Mouse (Mus musculus) ES-E14 (cell line): Measurements from ENCODE around the gene Tomm22. TPM values are rescaled to one million over a fixed set of nuclear protein-coding genes. Genes with fewer than 3 reads are reported as not detected.

Source experiments
- DNase-seq: peaks from one replicate; pipeline ENCODE4 v3.0.0-alpha.2; 2013; ENCODE audit warnings: low read depth, low spot score
- H3K27ac ChIP-seq: 2 replicates; pipeline ENCODE4 v1.5.1; 2012; ENCODE audit warnings: low read depth, mild to moderate bottlenecking, low read length, moderate library complexity, mixed read lengths; ENCODE audit not compliant: poor library complexity, insufficient read depth, severe bottlenecking
- H3K36me3 ChIP-seq: 2 replicates; pipeline ENCODE4 v1.6.1; 2012; ENCODE audit warnings: mild to moderate bottlenecking, low read length, moderate library complexity, mixed read lengths; ENCODE audit not compliant: control insufficient read depth, poor library complexity, insufficient read depth, severe bottlenecking
- H3K4me1 ChIP-seq, 2 experiments: fragments of 150-350 bp in 1 of 2; sonication (generic) in 1 of 2; 2 replicates each; pipeline ENCODE4 v1.6.1; 2012; ENCODE audit warnings: low read length in 2 of 2, mild to moderate bottlenecking in 1 of 2, mixed read lengths in 1 of 2; ENCODE audit not compliant: control insufficient read depth in 2 of 2, insufficient read depth in 2 of 2, poor library complexity in 1 of 2
- H3K4me3 ChIP-seq, 2 experiments: fragments of 150-350 bp in 1 of 2; sonication (generic) in 1 of 2; 2 replicates each; pipeline ENCODE4 v1.5.1; 2012; ENCODE audit warnings: low read length in 2 of 2, low read depth in 1 of 2, mild to moderate bottlenecking in 1 of 2, mixed read lengths in 1 of 2; ENCODE audit not compliant: insufficient read depth in 1 of 2, poor library complexity in 1 of 2, severe bottlenecking in 1 of 2
- H3K9ac ChIP-seq: 2 replicates; pipeline ENCODE4 v1.6.1; 2012; ENCODE audit warnings: low read depth, mild to moderate bottlenecking, low read length, mixed read lengths; ENCODE audit not compliant: poor library complexity, insufficient read depth, severe bottlenecking
- H3K9me3 ChIP-seq: fragments of 150-350 bp; sonication (generic); 2 replicates; pipeline ENCODE4 v1.6.1; 2012; ENCODE audit warnings: low read depth, mild to moderate bottlenecking, low read length; ENCODE audit not compliant: control insufficient read depth, insufficient read depth
- CHD2 ChIP-seq: IDR thresholded peaks from 2 replicates; pipeline ENCODE4 v1.6.1; 2014; ENCODE audit warnings: mild to moderate bottlenecking, low read depth, low read length, inconsistent platforms
- HCFC1 ChIP-seq: IDR thresholded peaks from 2 replicates; pipeline ENCODE4 v1.6.1; 2012; ENCODE audit warnings: low read length, inconsistent platforms, borderline replicate concordance; ENCODE audit not compliant: insufficient read depth
- MAFK ChIP-seq: IDR thresholded peaks from 2 replicates; pipeline ENCODE4 v1.6.1; 2014; ENCODE audit warnings: mild to moderate bottlenecking, low read depth, low read length, inconsistent platforms; ENCODE audit not compliant: insufficient read depth
- ZC3H11A ChIP-seq: IDR thresholded peaks from 2 replicates; pipeline ENCODE4 v1.6.1; 2012; ENCODE audit warnings: low read depth, mild to moderate bottlenecking, inconsistent platforms, low read length, borderline replicate concordance
- ZNF384 ChIP-seq: IDR thresholded peaks from 2 replicates; pipeline ENCODE4 v1.6.1; 2012; ENCODE audit warnings: low read depth, low read length, inconsistent platforms
- in situ Hi-C, 2 experiments: fragments of 600-800 bp; cut with MboI; formaldehyde crosslinking; loops; one replicate each; pipeline ENCODE4 v1.15.1; 2025; ENCODE audit warnings: low sequenced_read_pairs in 2 of 2, inconsistent platforms in 1 of 2; ENCODE audit not compliant: unreplicated experiment in 2 of 2
- total RNA-seq: library from RNA; depleted of rRNA; stranded (reverse); fragments of 300-350 nt; gene quantifications from 2 replicates; pipeline ENCODE4 v1.2.3, GENCODE M21; 2012

Gene Tomm22
- total RNA-seq, 1 experiment = 182 TPM

DNA sequence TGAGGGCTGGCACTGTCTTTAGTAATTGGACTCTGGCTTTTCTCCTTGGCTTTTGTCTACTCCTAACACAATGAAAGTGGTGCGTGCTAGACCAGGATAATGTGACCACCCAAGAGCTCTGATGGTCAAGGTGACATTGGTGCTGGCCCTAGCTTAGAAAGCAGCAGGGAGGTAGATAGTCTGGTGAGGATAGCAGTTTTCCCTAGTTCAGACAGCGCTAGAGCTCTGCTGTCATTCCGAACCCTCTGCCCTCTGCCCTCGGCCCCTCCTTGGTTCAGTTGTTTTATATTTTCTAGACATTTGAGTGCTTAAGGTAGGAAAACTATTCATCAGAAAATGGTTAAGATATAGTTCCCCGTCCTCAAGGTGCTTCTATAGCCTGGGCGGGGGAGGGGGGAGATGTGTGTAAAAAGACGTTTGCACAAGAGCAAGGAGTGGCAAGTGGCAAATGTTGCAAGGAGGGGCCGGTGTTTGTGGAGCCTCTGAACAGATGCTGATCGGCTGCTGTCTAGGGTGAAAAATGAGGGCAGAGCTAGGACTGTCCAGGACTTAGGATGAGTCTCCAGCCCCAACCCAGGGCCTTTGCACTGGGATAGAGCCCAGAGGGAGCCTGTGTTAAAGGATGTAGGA, 27.0 kb downstream of the Tomm22 start:
- TF ChIP-seq MAFK = no peak
- TF ChIP-seq CHD2 = no peak
- TF ChIP-seq ZC3H11A = no peak
- no peak for TF ChIP-seq ZNF384
- no peak for TF ChIP-seq HCFC1
- H3K27ac ChIP-seq = no peak overlapping the region
- peaks cover 6% of the 10 kb centered on the region; the same call in 1 of the 2 replicates for H3K36me3 ChIP-seq
- in situ Hi-C loops = no loop called here
- no peak overlapping the region for H3K9ac ChIP-seq
- H3K4me3 ChIP-seq = no peak overlapping the region
- no peaks in the 10 kb centered on the region for H3K9me3 ChIP-seq
- peaks cover 3 to 8% of the 10 kb centered on the region in 2 experiments; a peak in 2 of 4 replicates for H3K4me1 ChIP-seq
- DNase-seq = no peak

DNA sequence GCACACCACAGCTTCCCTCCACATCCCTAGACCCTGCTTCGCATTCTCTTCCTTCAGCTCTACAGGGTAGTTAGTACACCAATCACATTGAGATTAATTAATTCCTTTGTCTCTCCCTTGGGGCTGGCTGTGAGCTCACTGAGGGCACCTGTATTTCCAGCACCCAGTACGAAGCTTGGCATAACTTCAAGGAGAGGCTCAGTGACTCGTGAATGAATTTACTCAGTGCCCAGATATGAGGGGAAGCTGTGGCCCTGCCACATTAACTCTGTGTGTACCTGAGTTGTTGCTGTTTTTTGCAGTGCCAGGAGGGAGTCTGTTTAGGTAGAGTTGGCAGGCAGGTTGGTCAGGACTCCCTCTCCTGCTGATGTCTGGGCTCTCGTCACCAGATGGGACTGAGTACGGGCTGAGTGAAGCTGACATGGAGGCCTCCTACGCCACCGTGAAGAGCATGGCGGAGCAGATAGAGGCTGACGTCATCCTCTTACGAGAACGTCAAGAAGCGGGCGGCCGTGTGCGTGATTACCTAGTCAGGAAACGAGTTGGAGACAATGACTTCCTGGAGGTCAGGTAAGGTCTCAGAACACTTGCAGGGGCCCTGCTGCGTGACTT, 36.0 kb downstream of the Tomm22 start:
- DNase-seq = no peak
- TF ChIP-seq HCFC1 (no peak), MAFK (no peak), ZNF384 (no peak), ZC3H11A (no peak), CHD2 (no peak)
- Histone ChIP-seq H3K9me3 (no peaks in the 10 kb centered on the region), H3K9ac (no peak overlapping the region), H3K36me3 (peaks cover 36% of the 10 kb centered on the region; the same call in 1 of the 2 replicates), H3K4me1 (no peaks in the 10 kb centered on the region), H3K27ac (no peak overlapping the region), H3K4me3 (no peak overlapping the region)
- in situ Hi-C loops = no loop called here

DNA sequence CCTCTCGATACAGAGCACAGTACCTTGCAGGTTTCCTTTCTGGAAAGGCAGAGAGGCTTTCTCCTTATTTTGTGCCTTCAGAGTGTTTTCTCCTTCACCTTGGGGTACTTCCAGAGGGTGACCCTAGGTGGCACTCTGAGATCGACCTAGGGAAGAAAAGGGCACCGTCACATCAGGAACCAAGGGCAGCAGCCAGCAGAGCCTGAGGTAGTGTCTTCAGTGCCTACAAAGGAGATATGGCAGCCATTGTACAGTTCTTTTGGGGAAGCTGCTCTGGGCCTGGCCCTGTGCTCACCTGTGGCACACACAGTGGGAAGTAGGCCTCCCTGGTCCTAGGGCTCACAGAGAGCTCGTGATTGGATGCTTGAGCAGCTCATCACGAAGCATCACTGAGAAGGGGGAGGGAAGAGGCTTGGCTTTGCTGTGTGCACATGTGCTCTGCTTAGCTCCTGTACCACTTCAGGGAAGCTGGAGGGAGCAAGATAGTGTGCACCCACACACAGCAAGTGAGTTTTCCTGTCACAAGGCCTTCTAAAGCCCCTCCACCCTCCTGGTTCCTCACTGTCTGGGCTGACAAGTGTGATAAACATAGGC, 37.7 kb downstream of the Tomm22 start:
- DNase-seq = peak; percentile 19
- H3K27ac ChIP-seq = no peak overlapping the region; the same call in 1 of the 2 replicates
- peaks cover 48% of the 10 kb centered on the region for H3K36me3 ChIP-seq
- no peak for TF ChIP-seq MAFK
- no peak for TF ChIP-seq ZNF384
- no peak for TF ChIP-seq CHD2
- TF ChIP-seq ZC3H11A = no peak
- no peak for TF ChIP-seq HCFC1
- no peak overlapping the region for H3K9ac ChIP-seq
- no peak overlapping the region for H3K4me3 ChIP-seq
- no peaks in the 10 kb centered on the region for H3K4me1 ChIP-seq
- H3K9me3 ChIP-seq = no peaks in the 10 kb centered on the region
- in situ Hi-C loops = no loop called here

DNA sequence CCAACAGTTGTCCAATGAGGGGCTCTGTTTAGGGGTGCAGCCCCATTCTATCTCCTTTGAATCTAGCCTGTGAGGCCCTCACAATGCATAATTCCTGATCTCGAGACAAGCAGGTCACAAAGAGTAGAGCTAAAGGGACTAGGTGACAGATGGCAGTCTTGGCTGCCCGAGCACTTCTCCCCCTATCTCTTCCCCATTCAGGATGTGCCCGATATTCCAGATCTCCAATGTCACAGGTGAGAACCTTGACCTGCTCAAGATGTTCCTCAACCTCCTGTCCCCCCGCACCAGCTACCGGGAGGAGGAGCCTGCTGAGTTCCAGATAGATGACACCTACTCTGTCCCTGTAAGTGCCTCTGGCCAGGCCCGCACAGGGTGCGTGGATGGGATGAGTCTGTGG, 45.0 kb downstream of the Tomm22 start:
- Histone ChIP-seq H3K9me3 (no peaks in the 10 kb centered on the region), H3K4me1 (no peaks in the 10 kb centered on the region), H3K36me3 (peaks cover 67% of the 10 kb centered on the region), H3K9ac (no peak overlapping the region), H3K4me3 (no peak overlapping the region), H3K27ac (no peak overlapping the region; the same call in 1 of the 2 replicates)
- in situ Hi-C loops = no loop called here
- no peak for TF ChIP-seq ZNF384
- no peak for TF ChIP-seq ZC3H11A
- no peak for TF ChIP-seq HCFC1
- TF ChIP-seq CHD2 = no peak
- TF ChIP-seq MAFK = no peak
- DNase-seq = no peak
